Mouse (Mus musculus) liver, embryonic 14.5 days (tissue): ENCODE measurements around the gene Adprhl2.

Source experiments
- CTCF ChIP-seq: IDR thresholded peaks from 2 replicates; pipeline ENCODE4 v1.5.1; 2016; ENCODE audit warnings: antibody characterized with exemption, low read depth, control low read depth
- EP300 ChIP-seq: IDR thresholded peaks from 2 replicates; pipeline ENCODE4 v1.6.1; 2016; ENCODE audit warnings: antibody characterized with exemption, low read depth

- TF ChIP-seq CTCF (no peak), EP300 (no peak)
These were observed 30.3 kb downstream of the Adprhl2 start for GRCm38 (mm10) chr4:126291196-126291595.
